Mouse (Mus musculus) E14TG2a.4 (cell line): Measurements from ENCODE around the gene Ccdc33.

Source experiments
- H3K27me3 ChIP-seq: 2 replicates; pipeline ENCODE4 v1.6.1; 2014; ENCODE audit warnings: low read length, control low read depth; ENCODE audit not compliant: insufficient read depth
- H3K36me3 ChIP-seq: 2 replicates; pipeline ENCODE4 v1.6.1; 2014; ENCODE audit warnings: low read length, control low read depth; ENCODE audit not compliant: insufficient read depth
- H3K4me1 ChIP-seq: replicated peaks from 2 replicates; pipeline ENCODE4 v1.6.1; 2014; ENCODE audit warnings: low read depth, low read length, control low read depth
- H3K4me3 ChIP-seq: replicated peaks from 2 replicates; pipeline ENCODE4 v1.5.1; 2014; ENCODE audit warnings: mild to moderate bottlenecking, low read length
- H3K9me3 ChIP-seq: 2 replicates; pipeline ENCODE4 v1.6.1; 2014; ENCODE audit warnings: low read length, control low read depth
- CTCF ChIP-seq: conservative IDR thresholded peaks from 2 replicates; pipeline ENCODE4 v1.5.1; 2014; ENCODE audit warnings: low read length
- NANOG ChIP-seq: IDR thresholded peaks from 2 replicates; pipeline ENCODE4 v1.6.1; 2014; ENCODE audit warnings: borderline replicate concordance, low read length, mixed read lengths
- POU5F1 ChIP-seq: IDR thresholded peaks from 2 replicates; pipeline ENCODE4 v1.6.1; 2014; ENCODE audit warnings: low read length, borderline replicate concordance

The Ccdc33 gene

DNA sequence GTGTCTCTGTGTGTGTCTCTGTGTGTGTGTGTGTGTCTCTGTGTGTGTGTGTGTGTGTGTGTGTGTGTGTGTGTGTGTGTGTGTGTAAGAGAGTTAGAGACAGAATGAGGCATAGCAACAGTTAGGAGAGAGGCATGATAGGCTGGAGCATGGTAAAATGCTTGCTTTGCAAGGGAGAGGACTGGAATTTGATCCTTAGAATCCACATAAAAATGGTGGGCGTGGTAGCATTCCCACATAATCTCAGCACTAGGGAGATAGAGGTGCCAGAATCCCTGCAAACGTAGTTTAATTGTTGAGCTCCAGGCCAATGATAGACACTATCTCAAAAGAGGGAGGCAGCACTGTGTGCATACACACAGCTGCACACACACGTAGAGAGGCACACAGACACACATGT is 6.5 kb upstream of the Ccdc33 start:
- Histone ChIP-seq H3K4me3 (no peak overlapping the region), H3K27me3 (peaks cover 63% of the 10 kb centered on the region), H3K4me1 (peaks cover 44% of the 10 kb centered on the region), H3K36me3 (no peaks in the 10 kb centered on the region), H3K9me3 (no peaks in the 10 kb centered on the region)
- TF ChIP-seq CTCF, result no peak
- no peak for TF ChIP-seq NANOG
- TF ChIP-seq POU5F1, result no peak

DNA sequence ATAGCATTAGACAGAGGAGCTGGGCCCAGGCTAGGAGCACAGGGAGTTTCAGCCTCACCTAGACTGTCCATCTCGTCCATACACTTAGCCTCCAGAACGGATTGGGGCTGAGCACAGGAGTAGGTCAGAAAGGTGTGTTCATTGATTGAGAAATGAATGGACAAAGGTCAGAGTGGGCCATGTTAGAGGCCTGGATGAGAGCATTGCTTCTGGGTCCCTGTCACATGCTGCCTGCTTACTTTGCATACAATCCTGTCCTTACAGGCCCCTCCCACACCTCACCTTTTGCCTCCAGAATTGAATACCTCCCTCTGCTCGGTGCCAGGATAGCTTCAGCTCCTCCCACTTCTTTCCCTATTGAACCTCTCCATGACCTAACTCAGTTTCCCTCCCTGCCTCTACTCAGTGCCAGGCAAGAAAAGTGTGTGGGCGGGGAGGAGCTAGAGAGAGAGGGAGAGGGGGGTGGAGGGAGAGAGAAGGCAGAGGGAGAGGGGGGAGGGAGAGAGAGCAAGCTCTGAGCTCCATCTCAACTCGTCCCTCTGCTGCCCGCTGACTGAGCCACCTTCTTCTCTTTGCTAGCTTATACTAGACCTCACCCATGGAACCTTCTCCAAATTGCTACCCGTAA is 2.5 kb downstream of the Ccdc33 start:
- no peaks in the 10 kb centered on the region for H3K36me3 ChIP-seq
- peaks cover 65% of the 10 kb centered on the region for H3K4me1 ChIP-seq
- no peak for TF ChIP-seq NANOG
- TF ChIP-seq CTCF, result no peak
- TF ChIP-seq POU5F1, result no peak
- H3K27me3 ChIP-seq, result peaks cover 88% of the 10 kb centered on the region
- H3K4me3 ChIP-seq, result 0 out of 2 replicates have a peak overlapping the region, but pooled peaks have one; percentile 26
- H3K9me3 ChIP-seq, result no peaks in the 10 kb centered on the region

DNA sequence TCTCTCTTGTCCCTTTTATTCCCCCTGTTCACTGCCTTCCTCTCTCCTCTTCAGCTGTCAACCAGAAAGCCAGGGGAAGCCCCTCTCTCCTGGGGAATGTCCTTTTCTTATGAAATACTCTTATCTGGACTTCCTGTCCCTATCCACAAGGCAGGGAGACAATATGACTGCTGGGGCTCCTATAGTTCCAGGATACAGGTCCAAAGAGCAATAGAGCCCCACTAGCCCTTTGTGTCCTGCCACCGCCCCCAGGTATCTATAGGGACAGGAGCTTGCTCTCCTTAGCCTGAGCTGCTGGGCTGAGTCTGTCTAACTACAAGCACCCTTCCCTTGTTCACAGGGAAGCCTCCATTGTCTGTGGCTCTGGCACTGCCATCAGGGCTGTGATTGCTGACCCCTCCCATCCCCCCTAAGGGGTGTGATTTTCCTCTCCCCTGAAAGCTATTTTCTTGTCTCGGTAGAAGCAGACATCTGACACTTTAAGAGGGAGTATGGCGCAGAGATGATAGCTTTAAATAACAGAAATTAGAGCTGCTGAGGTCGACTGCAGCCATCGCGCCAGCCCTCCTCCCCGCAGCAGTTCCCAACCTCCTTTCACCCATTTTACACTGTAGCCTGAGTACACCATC is 3.2 kb downstream of the Ccdc33 start:
- Histone ChIP-seq H3K4me1 (peaks cover 60% of the 10 kb centered on the region), H3K27me3 (peaks cover 88% of the 10 kb centered on the region), H3K9me3 (no peaks in the 10 kb centered on the region), H3K36me3 (no peaks in the 10 kb centered on the region), H3K4me3 (0 out of 2 replicates have a peak overlapping the region, but pooled peaks have one; percentile 26)
- TF ChIP-seq NANOG (no peak), CTCF (no peak), POU5F1 (no peak)

DNA sequence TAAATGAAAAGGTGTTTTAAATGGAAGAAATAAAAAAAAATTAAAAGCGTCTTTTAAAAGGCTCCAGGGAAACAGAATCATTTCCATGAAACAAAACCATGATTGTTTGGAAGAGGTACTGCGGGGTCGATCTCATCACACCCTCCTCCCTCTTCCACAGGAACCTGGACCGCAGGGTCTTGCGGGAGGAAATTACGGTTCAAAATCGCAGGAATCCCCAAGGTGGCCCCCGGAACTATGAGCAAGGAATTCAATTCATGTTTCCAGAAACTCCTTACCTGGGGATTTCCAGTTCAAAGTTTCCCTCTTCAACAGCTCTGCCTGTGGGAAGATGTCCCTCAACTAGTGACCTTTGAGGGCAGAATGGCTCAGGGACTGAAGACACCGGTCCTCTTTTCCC is 4.6 kb downstream of the Ccdc33 start:
- no peak for TF ChIP-seq CTCF
- no peak for TF ChIP-seq NANOG
- TF ChIP-seq POU5F1, result no peak
- peaks cover 58% of the 10 kb centered on the region for H3K4me1 ChIP-seq
- H3K4me3 ChIP-seq, result peak overlapping the region; percentile 70
- peaks cover 94% of the 10 kb centered on the region for H3K27me3 ChIP-seq
- H3K9me3 ChIP-seq, result no peaks in the 10 kb centered on the region
- no peaks in the 10 kb centered on the region for H3K36me3 ChIP-seq

DNA sequence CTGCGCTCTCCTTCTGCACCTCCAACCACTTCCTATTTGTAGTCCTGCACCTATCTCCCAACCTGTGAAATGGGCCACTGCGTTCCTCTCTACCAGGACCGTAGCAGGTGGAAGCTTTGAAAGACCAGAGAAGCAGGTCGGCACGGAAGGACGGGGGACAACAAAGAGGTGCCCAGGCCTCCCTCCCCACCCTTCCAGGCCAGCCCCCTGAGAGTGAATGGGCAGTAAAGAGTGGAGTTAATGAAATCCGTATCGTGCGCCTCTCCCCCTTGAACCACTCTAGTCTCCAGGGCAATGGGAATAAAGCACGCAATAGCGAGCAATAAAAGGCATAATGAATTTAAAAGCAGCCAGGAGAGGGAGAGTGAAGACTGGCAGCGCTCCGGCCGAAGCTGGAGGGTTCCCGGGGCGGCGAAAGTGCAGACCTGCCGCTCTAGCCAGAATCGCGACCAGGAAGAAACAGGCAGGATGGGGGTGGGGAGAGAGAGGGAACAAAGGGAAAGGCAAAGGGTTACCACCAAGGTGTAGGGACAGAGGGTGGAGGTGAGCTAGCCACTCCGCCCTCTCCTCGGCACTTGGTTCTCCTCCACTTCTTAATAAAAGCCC is 5.2 kb downstream of the Ccdc33 start:
- TF ChIP-seq NANOG (no peak), POU5F1 (no peak), CTCF (no peak)
- peaks cover 55% of the 10 kb centered on the region for H3K4me1 ChIP-seq
- H3K36me3 ChIP-seq, result no peaks in the 10 kb centered on the region
- peaks cover 91% of the 10 kb centered on the region for H3K27me3 ChIP-seq
- H3K4me3 ChIP-seq, result peak overlapping the region; percentile 70
- H3K9me3 ChIP-seq, result no peaks in the 10 kb centered on the region

DNA sequence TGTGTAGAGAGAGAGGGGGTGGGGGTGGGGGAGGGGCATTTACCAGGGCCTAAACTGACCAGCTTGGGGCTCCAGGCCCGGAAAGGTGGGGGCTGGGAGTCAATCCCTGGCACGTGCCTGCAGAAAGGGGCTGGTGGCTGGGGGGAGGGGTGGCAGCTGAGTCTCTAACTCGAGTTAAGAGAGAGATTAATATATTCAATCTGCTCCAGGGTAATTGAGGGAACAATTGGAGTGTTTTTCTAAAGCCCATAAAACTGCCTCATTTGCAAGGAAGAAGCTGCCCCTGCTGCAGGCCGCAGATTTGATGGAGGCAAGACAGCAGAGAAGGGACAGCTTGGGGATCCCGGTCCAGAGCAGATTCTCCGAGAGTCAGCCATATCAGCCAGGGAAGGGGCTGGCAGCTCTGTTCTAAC is 5.8 kb downstream of the Ccdc33 start:
- TF ChIP-seq CTCF (no peak), POU5F1 (no peak), NANOG (no peak)
- Histone ChIP-seq H3K4me3 (peak overlapping the region; percentile 70), H3K9me3 (no peaks in the 10 kb centered on the region), H3K36me3 (no peaks in the 10 kb centered on the region), H3K27me3 (peaks cover 86% of the 10 kb centered on the region), H3K4me1 (peaks cover 54% of the 10 kb centered on the region)

DNA sequence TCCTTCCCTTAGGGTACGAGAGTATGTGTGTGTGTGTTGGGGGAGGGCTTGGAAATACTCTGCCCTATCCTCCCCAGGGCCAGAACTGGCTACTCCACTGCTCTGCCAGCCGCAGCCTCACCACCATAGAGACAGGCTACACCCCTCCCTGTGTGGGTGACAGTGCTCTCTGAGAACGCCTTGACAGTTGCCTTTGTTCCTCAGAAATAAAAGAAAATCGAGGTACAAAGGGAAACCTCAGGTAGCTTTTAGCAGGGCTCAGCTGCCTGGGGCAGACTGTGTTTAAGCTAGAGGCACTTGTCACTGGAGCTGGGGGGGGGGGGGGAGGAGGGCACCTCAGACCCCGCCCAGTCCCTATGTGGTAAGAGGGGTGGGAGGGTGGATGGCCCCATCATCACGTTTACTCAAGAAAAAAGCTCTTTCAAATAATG is 6.3 kb downstream of the Ccdc33 start:
- Histone ChIP-seq H3K27me3 (peaks cover 84% of the 10 kb centered on the region), H3K4me1 (peaks cover 54% of the 10 kb centered on the region), H3K36me3 (no peaks in the 10 kb centered on the region), H3K4me3 (no peak overlapping the region), H3K9me3 (no peaks in the 10 kb centered on the region)
- no peak for TF ChIP-seq CTCF
- no peak for TF ChIP-seq POU5F1
- no peak for TF ChIP-seq NANOG

DNA sequence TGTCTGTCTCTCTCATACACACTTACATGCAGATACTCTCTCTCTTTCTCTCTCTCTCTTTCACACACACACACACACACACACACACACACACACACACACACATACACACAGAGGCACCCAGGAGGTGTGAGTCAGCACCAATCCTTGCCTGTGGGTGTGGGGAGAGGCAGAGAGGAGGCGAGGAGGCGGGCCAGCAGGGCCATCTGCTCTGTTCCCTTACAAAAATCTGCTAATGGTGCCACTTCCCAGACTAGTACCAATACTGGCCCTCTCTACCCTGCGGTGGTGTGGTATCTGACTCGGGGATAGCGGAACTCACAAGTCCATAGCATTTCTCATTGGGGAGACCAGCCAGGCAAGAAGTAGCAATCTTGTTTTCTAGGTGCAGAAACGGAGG is 7.2 kb downstream of the Ccdc33 start:
- H3K4me3 ChIP-seq, result no peak overlapping the region
- no peaks in the 10 kb centered on the region for H3K36me3 ChIP-seq
- H3K27me3 ChIP-seq, result peaks cover 82% of the 10 kb centered on the region
- no peak for TF ChIP-seq POU5F1
- no peak for TF ChIP-seq NANOG
- TF ChIP-seq CTCF, result no peak
- peaks cover 49% of the 10 kb centered on the region for H3K4me1 ChIP-seq
- no peaks in the 10 kb centered on the region for H3K9me3 ChIP-seq
